Mouse (Mus musculus): ENCODE measurements around the gene Ppif.

DNA sequence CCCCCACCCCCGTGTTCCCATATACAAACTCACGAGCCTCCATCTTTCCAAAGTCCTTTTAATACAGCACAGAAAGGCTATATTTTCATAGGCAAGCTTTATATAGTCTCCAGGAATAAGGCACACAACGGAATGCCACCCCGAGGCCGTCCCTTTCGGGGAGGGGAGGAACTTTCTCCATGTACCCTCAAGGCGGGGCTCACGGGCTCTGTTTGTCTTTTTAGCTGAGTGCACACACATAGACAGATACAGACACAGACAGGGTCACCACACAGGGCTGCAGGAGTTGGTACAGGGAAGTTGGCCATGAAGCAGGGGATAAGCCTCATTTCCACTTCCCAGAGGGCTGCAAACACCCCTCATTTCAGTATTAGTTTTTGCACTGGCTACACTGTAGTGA is 17.6 kb downstream of the Ppif start:
- no peak for TF ChIP-seq POLR2A (IDR thresholded peaks at IDR 0.05; ENCODE audit: insufficient read length, low read depth)
- TF ChIP-seq MYOG (IDR thresholded peaks at IDR 0.05; ENCODE audit: control insufficient read depth in 1 of 3, insufficient read depth in 1 of 3, insufficient read length in 2 of 3, low read depth in 2 of 3) = no peak
- TF ChIP-seq POLR2AphosphoS2 (IDR thresholded peaks at IDR 0.05; ENCODE audit: insufficient read length, low read depth) = peak; percentile 15
- no peak for TF ChIP-seq USF1 (IDR thresholded peaks at IDR 0.05; ENCODE audit: low read depth)
- no peak for TF ChIP-seq TCF12 (IDR thresholded peaks at IDR 0.05; ENCODE audit: insufficient read depth, poor library complexity, severe bottlenecking)
- no peak for TF ChIP-seq CEBPB (IDR thresholded peaks at IDR 0.05; ENCODE audit: insufficient read depth, poor library complexity, severe bottlenecking)
- no peak for TF ChIP-seq E2F4 (IDR thresholded peaks at IDR 0.05; ENCODE audit: insufficient read depth)
- no peak for TF ChIP-seq MYOD1 (IDR thresholded peaks at IDR 0.05; ENCODE audit: control insufficient read depth in 1 of 3, insufficient read length in 2 of 3, low read depth in 2 of 3)
- no peak for TF ChIP-seq SRF (IDR thresholded peaks at IDR 0.05; ENCODE audit: control insufficient read depth, insufficient read length, low read depth)
- no peak for TF ChIP-seq MAX (IDR thresholded peaks at IDR 0.05; ENCODE audit: low read depth)
- no peak for TF ChIP-seq REST (IDR thresholded peaks at IDR 0.05; ENCODE audit: insufficient read depth, insufficient read length)
- no peak for TF ChIP-seq TCF3 (IDR thresholded peaks at IDR 0.05; ENCODE audit: insufficient read length, low read depth)
